Mouse (Mus musculus): ENCODE measurements at regions not wholly inside any gene's neighbourhood (a gene's known extent, or its start where the extent isn't known, plus 50 kb on each side); places are given as distances from the start of the nearest gene placed in this dataset.

- H3K4me2 ChIP-seq (ENCODE audit: low read depth, low read length): no peak overlapping the region
- H3K36me3 ChIP-seq (ENCODE audit: control insufficient read depth, insufficient read depth): no peaks in the 10 kb centered on the region
- ATAC-seq (replicated peaks; ENCODE audit: extremely low read depth, insufficient read depth, low FRiP score): no peak
- no peak overlapping the region for H3K9ac ChIP-seq (ENCODE audit: low read length)
- H3K27ac ChIP-seq (ENCODE audit: low read length): no peak overlapping the region
- WGBS: 89% methylated on average over 1 of the region's 1 CpGs
- no peak overlapping the region for H3K4me3 ChIP-seq (ENCODE audit: low read length)
- H3K4me1 ChIP-seq (ENCODE audit: control insufficient read depth, insufficient read depth, low read length): no peaks in the 10 kb centered on the region
- H3K27me3 ChIP-seq (ENCODE audit: control insufficient read depth, insufficient read depth, low read length): no peaks in the 10 kb centered on the region
- no peaks in the 10 kb centered on the region for H3K9me3 ChIP-seq (replicated peaks; ENCODE audit: control insufficient read depth, low read length)
Observed at GRCm38 (mm10) chr1:185639486-185639885, 184.8 kb downstream of the Slc30a10 start.

- WGBS: 53% methylated on average over 7 of the region's 7 CpGs
- ATAC-seq (replicated peaks; ENCODE audit: extremely low read depth, insufficient read depth, low FRiP score): no peak
- no peaks in the 10 kb centered on the region for H3K4me1 ChIP-seq (ENCODE audit: control insufficient read depth, insufficient read depth, low read length)
- no peaks in the 10 kb centered on the region for H3K9me3 ChIP-seq (replicated peaks; ENCODE audit: control insufficient read depth, low read length)
- H3K4me2 ChIP-seq (ENCODE audit: low read depth, low read length): no peak overlapping the region
- no peaks in the 10 kb centered on the region for H3K36me3 ChIP-seq (ENCODE audit: control insufficient read depth, insufficient read depth)
- no peak overlapping the region for H3K27ac ChIP-seq (ENCODE audit: low read length)
- H3K27me3 ChIP-seq (ENCODE audit: control insufficient read depth, insufficient read depth, low read length): no peaks in the 10 kb centered on the region
- H3K9ac ChIP-seq (ENCODE audit: low read length): no peak overlapping the region
- no peak overlapping the region for H3K4me3 ChIP-seq (ENCODE audit: low read length)
Observed at GRCm38 (mm10) chr1:185644026-185644425, 189.4 kb downstream of the Slc30a10 start.

GRCm38 (mm10) chr1:185648128-185648527, 193.5 kb downstream of the Slc30a10 start:
- H3K27me3 ChIP-seq (ENCODE audit: control insufficient read depth, insufficient read depth, low read length): no peaks in the 10 kb centered on the region
- no peak overlapping the region for H3K9ac ChIP-seq (ENCODE audit: low read length)
- no peak overlapping the region for H3K27ac ChIP-seq (ENCODE audit: low read length)
- H3K4me3 ChIP-seq (ENCODE audit: low read length): no peak overlapping the region
- no peaks in the 10 kb centered on the region for H3K36me3 ChIP-seq (ENCODE audit: control insufficient read depth, insufficient read depth)
- ATAC-seq (replicated peaks; ENCODE audit: extremely low read depth, insufficient read depth, low FRiP score): no peak
- no peak overlapping the region for H3K4me2 ChIP-seq (ENCODE audit: low read depth, low read length)
- H3K9me3 ChIP-seq (replicated peaks; ENCODE audit: control insufficient read depth, low read length): no peaks in the 10 kb centered on the region
- WGBS: 79% methylated on average over 6 of the region's 6 CpGs
- no peaks in the 10 kb centered on the region for H3K4me1 ChIP-seq (ENCODE audit: control insufficient read depth, insufficient read depth, low read length)

GRCm38 (mm10) chr1:185648926-185649325, 194.3 kb downstream of the Slc30a10 start:
- no peaks in the 10 kb centered on the region for H3K4me1 ChIP-seq (ENCODE audit: control insufficient read depth, insufficient read depth, low read length)
- H3K27ac ChIP-seq (ENCODE audit: low read length): no peak overlapping the region
- no peaks in the 10 kb centered on the region for H3K9me3 ChIP-seq (replicated peaks; ENCODE audit: control insufficient read depth, low read length)
- H3K4me3 ChIP-seq (ENCODE audit: low read length): no peak overlapping the region
- no peaks in the 10 kb centered on the region for H3K27me3 ChIP-seq (ENCODE audit: control insufficient read depth, insufficient read depth, low read length)
- H3K4me2 ChIP-seq (ENCODE audit: low read depth, low read length): no peak overlapping the region
- H3K36me3 ChIP-seq (ENCODE audit: control insufficient read depth, insufficient read depth): no peaks in the 10 kb centered on the region
- 73% methylated on average over 4 of the region's 4 CpGs for WGBS
- H3K9ac ChIP-seq (ENCODE audit: low read length): no peak overlapping the region
- ATAC-seq (replicated peaks; ENCODE audit: extremely low read depth, insufficient read depth, low FRiP score): no peak

- H3K27me3 ChIP-seq (ENCODE audit: control insufficient read depth, insufficient read depth, low read length): no peaks in the 10 kb centered on the region
- 34% methylated on average over 2 of the region's 2 CpGs for WGBS
- H3K4me2 ChIP-seq (ENCODE audit: low read depth, low read length): no peak overlapping the region
- no peak overlapping the region for H3K27ac ChIP-seq (ENCODE audit: low read length)
- H3K9ac ChIP-seq (ENCODE audit: low read length): no peak overlapping the region
- H3K4me1 ChIP-seq (ENCODE audit: control insufficient read depth, insufficient read depth, low read length): no peaks in the 10 kb centered on the region
- no peaks in the 10 kb centered on the region for H3K36me3 ChIP-seq (ENCODE audit: control insufficient read depth, insufficient read depth)
- no peaks in the 10 kb centered on the region for H3K9me3 ChIP-seq (replicated peaks; ENCODE audit: control insufficient read depth, low read length)
- ATAC-seq (replicated peaks; ENCODE audit: extremely low read depth, insufficient read depth, low FRiP score): no peak
- no peak overlapping the region for H3K4me3 ChIP-seq (ENCODE audit: low read length)
Observed at GRCm38 (mm10) chr1:185650926-185651325, 196.3 kb downstream of the Slc30a10 start.

GRCm38 (mm10) chr1:185655021-185655420, 200.4 kb downstream of the Slc30a10 start:
- WGBS: 87% methylated on average over 7 of the region's 7 CpGs

DNA sequence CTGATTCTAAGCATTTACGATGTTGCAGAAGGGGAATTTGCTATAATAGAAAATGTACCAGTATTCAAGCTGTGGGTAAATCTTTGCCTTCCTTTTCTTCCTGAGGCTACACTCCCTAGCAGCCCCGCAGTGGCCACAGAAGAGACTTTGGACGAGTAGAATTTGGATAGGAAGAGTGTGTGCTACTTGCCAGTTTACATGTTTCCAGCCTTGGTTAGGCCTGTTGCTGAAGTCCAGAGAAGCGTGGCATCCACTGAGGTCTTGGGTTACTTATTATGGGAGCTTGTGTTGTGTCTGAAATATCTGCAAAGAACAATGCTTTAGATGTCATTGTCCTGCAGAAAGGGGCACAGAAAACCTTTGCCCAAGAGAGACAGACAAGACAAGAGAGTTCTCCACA, 200.8 kb downstream of the Slc30a10 start:
- WGBS: 84% methylated on average over 4 of the region's 4 CpGs
- no peaks in the 10 kb centered on the region for H3K9me3 ChIP-seq (replicated peaks; ENCODE audit: control insufficient read depth, low read length)
- no peaks in the 10 kb centered on the region for H3K27me3 ChIP-seq (ENCODE audit: control insufficient read depth, insufficient read depth, low read length)
- H3K36me3 ChIP-seq (ENCODE audit: control insufficient read depth, insufficient read depth): no peaks in the 10 kb centered on the region
- H3K4me2 ChIP-seq (ENCODE audit: low read depth, low read length): no peak overlapping the region
- no peak for ATAC-seq (replicated peaks; ENCODE audit: extremely low read depth, insufficient read depth, low FRiP score)
- H3K9ac ChIP-seq (ENCODE audit: low read length): no peak overlapping the region
- no peak overlapping the region for H3K4me3 ChIP-seq (ENCODE audit: low read length)
- H3K4me1 ChIP-seq (ENCODE audit: control insufficient read depth, insufficient read depth, low read length): no peaks in the 10 kb centered on the region
- no peak overlapping the region for H3K27ac ChIP-seq (ENCODE audit: low read length)

More at GRCm38 (mm10) chr1:185655021-185655420, 200.4 kb downstream of the Slc30a10 start:
- Histone ChIP-seq H3K9ac (ENCODE audit: low read length) (no peak overlapping the region), H3K36me3 (ENCODE audit: control insufficient read depth, insufficient read depth) (no peaks in the 10 kb centered on the region), H3K4me2 (ENCODE audit: low read depth, low read length) (no peak overlapping the region), H3K4me1 (ENCODE audit: control insufficient read depth, insufficient read depth, low read length) (no peaks in the 10 kb centered on the region), H3K9me3 (replicated peaks; ENCODE audit: control insufficient read depth, low read length) (no peaks in the 10 kb centered on the region), H3K4me3 (ENCODE audit: low read length) (no peak overlapping the region), H3K27me3 (ENCODE audit: control insufficient read depth, insufficient read depth, low read length) (no peaks in the 10 kb centered on the region), H3K27ac (ENCODE audit: low read length) (no peak overlapping the region)
- ATAC-seq (replicated peaks; ENCODE audit: extremely low read depth, insufficient read depth, low FRiP score): no peak

- Histone ChIP-seq H3K4me2 (ENCODE audit: low read depth, low read length) (no peak overlapping the region), H3K27me3 (ENCODE audit: control insufficient read depth, insufficient read depth, low read length) (no peaks in the 10 kb centered on the region), H3K4me1 (ENCODE audit: control insufficient read depth, insufficient read depth, low read length) (no peaks in the 10 kb centered on the region), H3K4me3 (ENCODE audit: low read length) (no peak overlapping the region), H3K36me3 (ENCODE audit: control insufficient read depth, insufficient read depth) (no peaks in the 10 kb centered on the region), H3K9me3 (replicated peaks; ENCODE audit: control insufficient read depth, low read length) (no peaks in the 10 kb centered on the region), H3K27ac (ENCODE audit: low read length) (no peak overlapping the region), H3K9ac (ENCODE audit: low read length) (no peak overlapping the region)
- no peak for ATAC-seq (replicated peaks; ENCODE audit: extremely low read depth, insufficient read depth, low FRiP score)
- 87% methylated on average over 8 of the region's 8 CpGs for WGBS
Observed at GRCm38 (mm10) chr1:185657286-185657685, 202.6 kb downstream of the Slc30a10 start.

- 35% methylated on average over 5 of the region's 5 CpGs for WGBS
- no peak overlapping the region for H3K9ac ChIP-seq (ENCODE audit: low read length)
Observed at GRCm38 (mm10) chr1:185659476-185659875, 204.8 kb downstream of the Slc30a10 start.

DNA sequence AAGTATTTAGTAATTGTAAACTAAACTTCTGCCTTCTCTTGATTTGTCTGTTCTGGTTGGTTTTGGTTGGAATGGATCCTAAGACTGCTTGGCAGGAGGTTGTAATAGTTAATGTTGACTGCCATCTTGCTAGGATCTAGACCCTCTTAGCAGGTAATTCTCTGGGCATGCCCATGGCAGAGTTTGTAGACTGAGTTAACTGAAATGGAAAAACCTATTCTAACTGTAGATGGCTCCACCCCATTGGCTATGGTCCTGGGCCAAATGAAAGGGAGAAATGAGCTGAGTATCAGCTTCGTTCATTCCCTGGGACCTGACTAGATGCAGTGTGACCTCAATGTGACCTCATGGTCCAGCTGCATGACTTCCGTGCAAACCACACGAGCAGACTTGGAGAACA, 207.7 kb downstream of the Slc30a10 start:
- no peak overlapping the region for H3K4me3 ChIP-seq (ENCODE audit: low read length)
- 66% methylated on average over 3 of the region's 3 CpGs for WGBS
- H3K4me2 ChIP-seq (ENCODE audit: low read depth, low read length): no peak overlapping the region
- no peak for ATAC-seq (replicated peaks; ENCODE audit: extremely low read depth, insufficient read depth, low FRiP score)
- H3K36me3 ChIP-seq (ENCODE audit: control insufficient read depth, insufficient read depth): no peaks in the 10 kb centered on the region
- H3K27me3 ChIP-seq (ENCODE audit: control insufficient read depth, insufficient read depth, low read length): no peaks in the 10 kb centered on the region
- H3K4me1 ChIP-seq (ENCODE audit: control insufficient read depth, insufficient read depth, low read length): no peaks in the 10 kb centered on the region
- H3K9ac ChIP-seq (ENCODE audit: low read length): no peak overlapping the region
- no peak overlapping the region for H3K27ac ChIP-seq (ENCODE audit: low read length)
- no peaks in the 10 kb centered on the region for H3K9me3 ChIP-seq (replicated peaks; ENCODE audit: control insufficient read depth, low read length)

More at GRCm38 (mm10) chr1:185659476-185659875, 204.8 kb downstream of the Slc30a10 start:
- no peak overlapping the region for H3K4me2 ChIP-seq (ENCODE audit: low read depth, low read length)
- H3K4me1 ChIP-seq (ENCODE audit: control insufficient read depth, insufficient read depth, low read length): no peaks in the 10 kb centered on the region
- H3K4me3 ChIP-seq (ENCODE audit: low read length): no peak overlapping the region
- no peaks in the 10 kb centered on the region for H3K27me3 ChIP-seq (ENCODE audit: control insufficient read depth, insufficient read depth, low read length)
- no peaks in the 10 kb centered on the region for H3K36me3 ChIP-seq (ENCODE audit: control insufficient read depth, insufficient read depth)
- ATAC-seq (replicated peaks; ENCODE audit: extremely low read depth, insufficient read depth, low FRiP score): no peak
- no peak overlapping the region for H3K27ac ChIP-seq (ENCODE audit: low read length)
- no peaks in the 10 kb centered on the region for H3K9me3 ChIP-seq (replicated peaks; ENCODE audit: control insufficient read depth, low read length)
